Mouse (Mus musculus) natural killer cell, adult 2 months (primary cell): ENCODE data around the gene Enpp6.

Experiments
- DNase-seq, 2 experiments: peaks; one replicate each; pipeline ENCODE4 v3.0.0; 2022; ENCODE audit warnings: low spot score in 2 of 2

Gene Enpp6

DNA sequence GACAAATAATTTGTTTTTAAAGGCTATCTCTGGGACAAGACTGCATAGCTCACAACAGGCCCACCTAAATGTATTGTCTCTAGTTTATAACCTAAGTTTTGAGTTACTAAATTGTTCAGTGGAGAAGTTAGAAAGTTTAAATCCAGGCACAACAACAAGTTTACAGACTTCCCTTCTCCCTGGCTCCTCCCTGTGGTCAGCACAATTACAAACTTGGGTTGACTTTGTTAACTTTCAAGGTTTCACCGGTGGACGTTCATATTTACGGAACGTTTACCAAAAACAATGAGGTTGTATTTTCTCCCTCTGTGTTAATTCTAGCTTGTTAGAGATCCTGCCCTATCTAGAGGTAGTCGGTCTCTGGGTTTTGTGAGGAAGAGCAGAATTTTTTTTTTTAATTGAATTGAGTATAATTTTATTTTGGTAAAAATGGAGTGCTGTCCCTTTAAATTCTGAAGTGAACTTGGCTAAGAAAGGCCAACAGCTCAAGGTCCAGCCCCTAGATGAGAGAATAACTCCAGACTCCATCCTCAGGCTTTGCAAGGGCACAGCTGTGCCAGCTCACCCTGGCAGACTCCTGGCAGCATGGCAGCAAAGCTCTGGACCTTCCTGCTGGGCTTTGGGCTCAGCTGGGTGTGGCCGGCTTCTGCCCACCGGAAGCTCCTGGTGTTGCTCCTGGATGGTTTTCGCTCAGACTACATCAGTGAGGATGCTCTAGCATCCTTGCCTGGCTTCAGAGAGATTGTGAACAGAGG, at the start of gene Enpp6:
Enpp6 (plus strand) TSS at position 502 of the 755 bp plus-strand sequence.
- DNase-seq, result no peak

GRCm38 (mm10) chr8:46938218-46938617, 48.5 kb upstream of the Enpp6 start:
- no peak for DNase-seq

GRCm38 (mm10) chr8:46941295-46941694, 45.4 kb upstream of the Enpp6 start:
- peak; percentile 85 to 91 for DNase-seq

DNA sequence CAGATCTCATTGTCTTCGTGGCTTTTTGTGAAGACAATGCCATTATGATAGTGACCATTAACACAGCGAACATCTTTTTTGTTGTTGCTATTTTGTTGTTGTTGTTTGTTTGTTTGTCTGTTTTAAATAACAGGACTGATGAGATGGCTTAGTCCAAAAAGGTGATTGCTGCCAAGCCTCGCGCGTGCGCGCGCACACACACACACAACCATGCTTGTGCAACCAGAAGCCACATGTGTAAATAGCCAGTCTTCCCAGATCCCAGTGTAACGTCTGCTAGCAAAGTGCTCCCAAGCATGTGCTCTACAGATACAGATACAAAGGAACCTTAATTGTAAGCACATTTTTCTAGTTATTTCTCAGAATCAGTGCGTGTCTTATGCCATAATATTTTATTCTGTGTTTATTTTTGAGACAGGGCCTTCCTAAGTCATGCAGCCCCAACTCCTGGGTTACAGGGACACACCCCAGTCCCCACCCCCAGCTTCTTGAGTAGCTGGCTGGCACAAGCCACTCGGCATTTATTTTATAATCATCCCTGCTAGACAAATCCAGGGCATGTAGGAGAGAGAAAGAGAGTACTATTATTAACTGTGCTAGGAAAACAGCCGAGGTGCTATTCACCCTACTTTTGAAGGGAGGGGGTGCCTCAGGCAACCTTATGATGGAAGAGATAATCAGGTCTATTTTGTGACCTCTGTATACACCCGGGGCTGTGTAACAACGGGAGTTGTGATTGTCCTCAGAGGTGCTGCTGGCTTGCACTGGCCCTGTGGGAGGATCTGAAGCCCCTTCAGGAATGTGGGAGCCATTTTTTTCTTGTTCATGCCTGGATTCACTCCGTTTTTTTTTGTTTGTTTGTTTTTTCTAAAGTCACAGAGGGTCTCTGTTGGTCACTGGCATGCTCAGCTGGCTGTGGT, 44.7 kb upstream of the Enpp6 start:
- no peak for DNase-seq

GRCm38 (mm10) chr8:46942651-46943024, 44.0 kb upstream of the Enpp6 start:
- DNase-seq, result no peak

GRCm38 (mm10) chr8:46943337-46943736, 43.4 kb upstream of the Enpp6 start:
- DNase-seq, result peak; percentile 55 to 65

GRCm38 (mm10) chr8:46946181-46946580, 40.5 kb upstream of the Enpp6 start:
- peak; percentile 43 to 71 for DNase-seq

DNA sequence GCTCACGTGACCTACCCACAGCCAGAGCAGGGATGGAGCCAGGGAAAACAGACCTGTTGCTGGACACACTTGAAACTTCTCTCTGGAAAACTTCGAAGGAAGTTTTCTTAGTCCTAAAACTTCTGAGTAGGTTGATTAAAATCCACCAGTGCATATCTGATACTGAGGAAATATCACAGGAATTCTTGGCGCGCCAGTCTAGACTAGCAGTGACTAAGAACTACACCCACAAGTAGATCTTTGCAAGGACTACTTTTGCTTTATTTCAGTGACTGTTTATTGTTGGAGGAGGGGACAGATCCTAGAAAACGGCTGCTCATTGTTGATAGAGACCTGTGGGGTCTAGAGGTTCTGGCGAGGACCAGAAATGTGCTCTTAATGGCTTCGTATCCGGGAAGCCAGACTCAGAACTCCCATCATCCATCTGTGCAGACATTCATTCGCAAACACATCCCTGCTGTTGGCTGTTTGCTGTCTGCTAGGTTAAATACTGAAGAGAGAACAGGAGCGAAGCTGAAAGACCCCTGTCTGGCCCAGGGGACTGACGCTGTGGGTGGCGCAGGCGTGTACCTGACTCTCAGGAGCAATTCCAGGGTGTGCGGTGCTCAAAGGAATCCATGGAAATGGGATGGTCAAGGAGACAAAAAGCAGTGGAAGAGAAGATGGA, 38.5 kb upstream of the Enpp6 start:
- DNase-seq, result no peak

DNA sequence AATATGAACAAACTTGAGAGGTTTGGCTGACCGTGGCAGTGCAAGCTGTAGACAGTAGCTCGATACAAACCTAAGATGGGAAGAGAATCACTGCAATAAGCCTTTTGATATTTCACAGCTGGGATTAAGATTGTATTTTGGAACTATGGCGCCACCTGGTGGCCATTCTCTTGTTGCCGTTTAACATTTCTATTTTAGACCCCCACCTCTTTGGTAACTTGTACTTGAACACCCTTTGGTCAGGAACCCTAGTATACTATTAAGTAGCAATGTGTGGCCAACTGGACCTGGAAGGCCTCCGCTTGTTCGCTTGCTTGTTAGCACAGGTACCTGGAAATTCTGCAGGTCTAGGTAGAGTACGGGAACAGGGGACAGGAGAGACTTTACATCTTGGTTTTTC, 33.2 kb upstream of the Enpp6 start:
- peak; percentile 59 to 78 for DNase-seq

DNA sequence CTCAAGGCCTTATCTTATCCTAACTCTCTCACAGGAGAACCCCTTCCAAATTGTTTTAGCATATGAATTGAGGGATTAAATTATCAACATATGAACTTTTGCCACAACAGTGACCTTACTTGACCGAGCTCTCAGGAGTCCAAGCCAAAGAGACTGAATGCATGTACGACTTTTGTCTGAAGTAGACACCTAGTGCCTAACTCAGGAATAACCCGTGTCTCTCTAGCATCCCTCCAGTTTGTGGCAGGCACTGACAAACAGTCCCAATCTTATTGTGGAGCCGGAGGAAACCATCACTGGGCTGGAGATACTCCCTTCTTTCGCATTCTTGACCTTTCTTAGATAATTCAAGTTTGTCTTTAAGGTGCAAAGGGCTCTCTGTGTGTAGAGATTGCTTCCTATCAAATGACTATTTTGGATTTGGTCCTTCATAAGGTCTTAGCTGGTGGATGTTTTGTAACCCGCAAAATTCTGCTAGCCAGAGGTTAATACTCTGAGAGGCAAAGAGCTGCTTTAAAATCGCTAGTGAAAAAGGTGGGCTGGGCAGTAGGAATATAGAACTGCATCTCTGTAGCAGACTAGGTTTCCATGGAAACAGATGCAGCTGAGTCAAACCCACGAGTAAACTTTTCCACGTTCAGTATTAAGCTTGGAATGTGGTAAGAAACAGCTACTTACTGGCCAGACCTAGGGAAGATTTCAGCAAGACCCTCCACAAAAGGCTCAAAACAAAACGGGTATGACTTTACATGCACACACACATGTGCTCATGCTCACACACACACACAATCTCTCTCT, 23.9 kb upstream of the Enpp6 start:
- DNase-seq, result no peak

DNA sequence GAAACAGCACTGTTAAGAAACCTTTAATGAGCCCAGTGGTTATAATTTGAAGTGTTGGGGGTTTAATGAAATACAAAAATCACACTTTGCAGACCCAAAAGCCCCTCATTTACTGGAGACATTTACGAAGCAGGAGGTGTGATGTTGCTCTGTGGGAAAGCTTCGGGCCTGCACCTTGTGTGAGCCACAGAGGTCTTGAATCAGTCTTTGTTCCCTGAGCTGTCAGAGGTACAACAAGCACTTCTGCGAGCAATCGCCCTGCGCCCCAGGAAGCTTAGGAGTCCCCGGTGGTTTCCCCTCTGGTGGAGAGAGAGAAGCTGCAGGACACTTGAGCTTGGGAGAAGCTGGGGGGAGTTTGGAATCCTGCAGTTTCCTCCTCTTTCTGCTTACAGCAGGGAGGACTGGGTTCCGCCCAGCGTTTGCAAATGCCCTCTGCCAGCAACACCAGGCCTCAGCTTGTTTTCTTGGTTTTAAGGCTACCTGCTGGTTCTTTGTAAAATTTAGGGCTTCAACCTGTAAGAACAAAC, 23.0 kb upstream of the Enpp6 start:
- no peak for DNase-seq

- no peak for DNase-seq
These were observed 20.9 kb upstream of the Enpp6 start for GRCm38 (mm10) chr8:46965812-46966211.

DNA sequence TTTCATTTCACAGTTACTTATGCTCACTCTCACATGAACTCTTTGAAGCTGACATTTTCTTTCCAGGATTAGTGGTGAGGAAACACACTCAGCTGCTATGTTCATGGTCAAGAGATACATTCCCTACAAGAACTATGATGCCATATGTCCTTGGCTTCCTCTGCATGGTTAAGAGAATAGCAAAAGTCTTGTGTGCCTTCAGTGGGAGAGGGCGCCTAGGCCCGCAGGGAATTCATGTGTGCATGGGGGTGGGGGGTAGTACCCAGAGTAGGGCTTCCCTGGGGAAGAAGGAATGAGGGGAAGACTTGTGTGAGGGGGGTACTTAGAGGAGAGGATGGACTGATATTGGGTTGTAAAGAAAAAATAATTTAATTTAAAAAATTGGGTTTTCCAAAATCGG, 18.0 kb upstream of the Enpp6 start:
- no peak for DNase-seq

GRCm38 (mm10) chr8:46969386-46969785, 17.3 kb upstream of the Enpp6 start:
- no peak for DNase-seq

DNA sequence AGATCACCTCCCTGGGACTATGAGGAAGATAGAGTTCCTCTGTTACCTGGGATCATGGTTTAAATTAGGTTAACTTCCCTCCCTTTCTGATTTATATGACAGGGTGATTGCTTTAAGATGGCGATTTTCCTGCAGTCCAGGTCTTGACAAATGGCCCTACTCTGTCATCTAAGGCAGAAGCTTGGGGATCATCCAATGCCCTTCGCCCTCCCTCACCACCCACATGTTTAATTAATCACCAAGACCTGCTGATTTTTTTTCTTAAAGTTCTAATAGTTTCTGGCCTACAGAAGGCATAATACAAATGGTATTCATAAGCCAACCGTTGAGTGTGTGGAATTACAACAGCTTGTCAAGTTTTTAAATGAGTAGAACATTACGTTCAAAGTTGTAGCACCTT, 9.3 kb upstream of the Enpp6 start:
- DNase-seq, result no peak

DNA sequence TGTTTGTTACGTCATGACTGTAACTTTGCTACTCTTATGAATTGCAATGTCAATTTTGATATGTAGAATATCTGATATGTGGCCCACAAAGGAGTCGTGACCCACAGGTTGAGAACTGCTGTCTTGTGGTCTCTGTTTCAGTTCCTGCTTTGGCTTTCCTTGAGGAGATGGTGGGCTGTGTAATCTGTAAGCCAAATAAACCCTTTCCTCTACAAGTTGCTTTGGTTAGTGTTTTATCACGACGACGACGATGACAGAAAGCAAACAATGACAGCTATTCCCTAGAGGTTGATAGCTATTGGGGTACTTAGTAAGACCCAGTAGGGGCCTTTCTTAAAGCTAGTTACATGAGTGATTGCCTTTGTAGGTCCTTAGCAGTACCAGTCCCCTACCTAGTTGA, 4.5 kb upstream of the Enpp6 start:
- DNase-seq, result no peak

- no peak for DNase-seq
These were observed 3.9 kb upstream of the Enpp6 start for GRCm38 (mm10) chr8:46982770-46983169.

DNA sequence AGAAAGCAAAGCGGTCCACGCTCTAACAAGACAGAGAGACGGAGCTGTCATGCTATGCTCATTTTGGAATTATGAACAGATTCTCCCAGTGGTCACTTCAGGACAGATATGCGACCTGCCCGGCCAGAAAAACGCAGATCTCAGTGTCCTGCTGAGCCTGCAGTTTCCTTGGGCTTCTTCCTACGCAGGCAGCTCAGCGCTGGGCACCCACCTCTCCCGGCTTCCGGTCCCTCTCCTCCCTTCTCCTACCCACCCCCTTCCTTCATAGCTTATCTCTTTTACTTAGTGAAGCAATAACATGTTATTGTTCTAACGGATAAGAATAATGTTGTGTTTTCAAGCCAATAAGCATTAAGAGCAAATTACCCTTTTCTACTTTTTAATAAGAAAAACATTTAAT, 2.0 kb upstream of the Enpp6 start:
- no peak for DNase-seq

GRCm38 (mm10) chr8:46988366-46988765, 1.7 kb downstream of the Enpp6 start:
- DNase-seq, result no peak

GRCm38 (mm10) chr8:46991081-46991480, 4.4 kb downstream of the Enpp6 start:
- DNase-seq, result peak; percentile 26 to 51

DNA sequence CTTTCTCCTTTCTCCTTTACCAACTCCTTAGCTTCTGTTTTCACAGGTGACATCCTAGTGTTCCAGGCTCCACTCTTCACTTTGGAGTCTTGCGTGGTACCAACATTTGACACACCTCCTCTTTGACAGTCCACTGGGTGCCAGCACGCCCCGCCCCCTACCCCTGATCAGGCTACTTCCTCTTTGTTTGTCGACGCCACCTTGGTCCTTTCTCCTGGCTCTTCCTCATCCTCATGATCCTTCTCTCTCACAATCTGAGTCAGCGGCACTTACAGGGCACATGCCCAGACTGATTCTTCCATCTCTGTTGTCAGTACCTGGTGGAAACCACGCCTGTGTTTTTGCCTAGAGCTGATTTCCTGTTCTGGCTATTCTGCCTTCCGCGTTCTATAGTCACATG, 5.9 kb downstream of the Enpp6 start:
- DNase-seq, result peak; percentile 7 to 49
